ENCODE assay signal across 25 mouse cellular contexts in genomic region chr3:145599059-145599458, GRCm38 (mm10). TPM values are rescaled to one million over a fixed set of nuclear protein-coding genes. Genes with fewer than 3 reads are reported as not detected.
DNase-seq lines count a peak whose midpoint lies in the region; ATAC-seq and TF ChIP-seq lines count a peak whose summit lies in the region.
"Had no signal": no experiment of that assay in that cellular context is flagged by ENCODE, and none has a peak within 500 bp of the region (broad histone marks: within the 10 kb centered on the region; RNA-seq: fewer than 3 reads in every experiment).

No protein-coding gene starts in this region.

- H3K27me3 ChIP-seq in thymus, adult 2 months (ENCODE audit: control insufficient read depth, insufficient read depth, low read length): no peaks in the 10 kb centered on the region
- H3K27me3 ChIP-seq: hindbrain, embryonic 12.5 days; lung, embryonic 15.5 days; neural tube, embryonic 15.5 days had no signal

- TF ChIP-seq POLR2A in thymus, adult 2 months (IDR thresholded peaks at IDR 0.05; ENCODE audit: control insufficient read depth, extremely low read depth, insufficient read depth, low read length, poor library complexity): no peak

- DNase-seq in gastrocnemius, adult 2 months: no peak
- DNase-seq in gastrocnemius, adult 18-20 months (ENCODE audit: low spot score): no peak
- no peak for DNase-seq in layer of hippocampus, adult 2 months (ENCODE audit: low spot score in 2 of 2)
- DNase-seq in layer of hippocampus, adult 8-10 months (ENCODE audit: low spot score in 2 of 2): no peak
- peak; percentile 30 for DNase-seq in thymus, postnatal 4 days
- DNase-seq in thymus, adult 2 months: no peak
- DNase-seq in heart, adult 9 months (ENCODE audit: low spot score in 2 of 2): no peak
- DNase-seq: adrenal gland, postnatal 14 days; cerebellum, adult 8-10 months; gastrocnemius, postnatal 14 days; heart, adult 18-20 months; kidney, adult 9 months; kidney, postnatal 4 days; left cerebral cortex, postnatal 4 days; liver; right cerebral cortex, adult 18-20 months had no signal

- 98% methylated on average over 7 of the region's 7 CpGs for whole genome bisulfite sequencing in thymus, adult 2 months

- no peaks in the 10 kb centered on the region for H3K36me3 ChIP-seq in thymus, adult 2 months (ENCODE audit: control insufficient read depth, insufficient read depth, low read length)

- intact Hi-C loops in gastrocnemius, adult 2 months (cut with DNase I): no loop called here

- no peaks in the 10 kb centered on the region for H3K4me1 ChIP-seq in thymus, adult 2 months (replicated peaks; ENCODE audit: control insufficient read depth, insufficient read depth, low read length)
- H3K4me1 ChIP-seq: hindbrain, embryonic 12.5 days; midbrain, embryonic 10.5 days had no signal

- TF ChIP-seq CTCF in gastrocnemius, adult 2 months (IDR thresholded peaks at IDR 0.05): peak; percentile 7; the same call in 1 of the 2 replicates
- TF ChIP-seq CTCF in layer of hippocampus, adult 2 months (conservative IDR thresholded peaks at IDR 0.05): 0 out of 2 replicates have a peak, but pooled peaks have one; percentile 30
- TF ChIP-seq CTCF in thymus, adult 2 months (IDR thresholded peaks at IDR 0.05; ENCODE audit: borderline replicate concordance, control insufficient read depth, extremely low read depth, insufficient read depth, low read length, poor library complexity): no peak

- ATAC-seq in erythroid progenitor cell, adult 5-6 weeks (replicated peaks; ENCODE audit: low FRiP score, poor library complexity, severe bottlenecking): no peak
- ATAC-seq: forebrain, embryonic 14.5 days; inflammation-experienced regulatory T-cells, adult 6 months had no signal

- H3K27ac ChIP-seq in gastrocnemius, adult 2 months: no peak overlapping the region
- H3K27ac ChIP-seq in layer of hippocampus, adult 2 months: no peak overlapping the region
- H3K27ac ChIP-seq in thymus, adult 2 months (ENCODE audit: control insufficient read depth, insufficient read depth, low read length): no peak overlapping the region
- H3K27ac ChIP-seq: hindbrain, embryonic 12.5 days; lung, embryonic 15.5 days; macrophage; midbrain, embryonic 10.5 days; neural tube, embryonic 15.5 days had no signal

- no peak overlapping the region for H3K4me3 ChIP-seq in gastrocnemius, adult 2 months
- no peak overlapping the region for H3K4me3 ChIP-seq in layer of hippocampus, adult 2 months
- no peak overlapping the region for H3K4me3 ChIP-seq in thymus, adult 2 months (ENCODE audit: control insufficient read depth, insufficient read depth, low read length)
- H3K4me3 ChIP-seq: hindbrain, embryonic 12.5 days; lung, embryonic 15.5 days; midbrain, embryonic 10.5 days; neural tube, embryonic 15.5 days had no signal

RNA-seq across cellular contexts. Expression of gene Znhit6, which starts 23.1 kb away (rescaled TPM):
- total RNA-seq in gastrocnemius, adult 2 months (2021): 10 to 100 TPM; 12.3 to 12.8 TPM
- total RNA-seq in gastrocnemius, adult 18-20 months (2021): 10 to 100 TPM; 13.0 to 15.9 TPM
- 10 to 100 TPM; 17.1 to 20.0 TPM for total RNA-seq in layer of hippocampus, adult 2 months (2021)
- total RNA-seq in layer of hippocampus, adult 8-10 months (2022): 10 to 100 TPM; 16.5 to 19.4 (median 17.8) TPM
- 2.5 and 3.5 TPM in 2 replicates for polyA plus RNA-seq in thymus, adult 2 months (2012; rRNA removed)
- total RNA-seq in erythroid progenitor cell, adult 5-6 weeks (2015; ENCODE audit: low replicate concordance): 4.7 and 6.7 TPM in 2 replicates
- total RNA-seq in erythroid progenitor cell, adult 5-6 weeks (2017; ENCODE audit: low replicate concordance): 0.23 and 6.5 TPM in 2 replicates

RNA-seq across cellular contexts. Expression of gene Ccn1, which starts 50.7 kb away (rescaled TPM):
- total RNA-seq in gastrocnemius, adult 2 months (2021): 10 to 100 TPM; 20.8 to 52.2 TPM
- 100 to 1,000 TPM in 1 of 2 experiments, 10 to 100 TPM in 1; 45.3 to 211 TPM for total RNA-seq in gastrocnemius, adult 18-20 months (2021)
- 1 to 10 TPM; 3.6 to 4.0 TPM for total RNA-seq in layer of hippocampus, adult 2 months (2021)
- 10 to 100 TPM in 1 of 4 experiments, 1 to 10 TPM in 3; 2.2 to 11.9 (median 5.3) TPM for total RNA-seq in layer of hippocampus, adult 8-10 months (2022)
- 5.8 and 8.1 TPM in 2 replicates for polyA plus RNA-seq in thymus, adult 2 months (2012; rRNA removed)
- total RNA-seq in erythroid progenitor cell, adult 5-6 weeks (2015; ENCODE audit: low replicate concordance): not detected in 2 replicates
- not detected in 2 replicates for total RNA-seq in erythroid progenitor cell, adult 5-6 weeks (2017; ENCODE audit: low replicate concordance)
- total RNA-seq: G1E had no signal
- polyA plus RNA-seq: G1E; inflammation-experienced regulatory T-cells, adult 6 months had no signal
